Mouse (Mus musculus) megakaryocyte, embryonic 14.5 days (primary cell): ENCODE results near the gene Fahd1.

Experiments
- FLI1 ChIP-seq: IDR thresholded peaks from 2 replicates; pipeline ENCODE4 v1.6.1; 2012; ENCODE audit warnings: low read length, inconsistent platforms, mixed read lengths
- GATA1 ChIP-seq: IDR thresholded peaks from 3 replicates; pipeline ENCODE4 v1.6.1; 2012; ENCODE audit warnings: mixed read lengths, low read length, inconsistent platforms, borderline replicate concordance

DNA sequence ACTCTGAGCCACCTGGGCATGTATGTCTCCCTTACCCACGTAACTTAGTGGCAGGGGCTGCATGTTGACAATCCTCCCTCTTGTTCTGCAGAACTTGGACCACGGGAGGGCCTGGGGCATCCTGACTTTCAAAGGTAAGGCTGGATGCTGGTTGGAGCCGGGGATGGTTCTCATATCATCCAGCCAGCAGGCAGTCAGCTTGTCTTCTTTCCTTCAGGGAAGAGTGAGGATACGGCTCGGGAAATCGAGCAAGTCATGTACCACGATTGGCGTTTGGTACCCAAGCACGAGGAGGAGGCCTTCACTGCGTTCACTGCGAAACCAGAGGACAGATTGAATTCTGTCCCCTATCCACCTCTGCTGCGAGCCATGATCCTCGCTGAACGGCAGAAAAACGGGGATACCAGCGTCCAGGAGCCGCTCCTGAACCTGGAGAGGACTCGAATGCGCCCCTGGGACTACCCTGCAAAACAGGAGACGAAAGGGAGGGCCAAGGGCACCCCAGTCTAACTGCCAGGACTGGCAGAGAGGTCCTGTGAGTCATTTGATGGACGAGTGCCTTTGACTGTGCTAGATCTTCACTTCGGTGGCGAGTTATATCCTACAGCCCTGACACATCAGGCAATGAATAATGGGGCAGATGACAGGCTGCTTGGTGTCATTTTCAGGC, 45.5 kb upstream of the Fahd1 start:
- TF ChIP-seq GATA1 (no peak), FLI1 (no peak)
